Mouse (Mus musculus) lung, embryonic 16.5 days (tissue): ENCODE measurements around the gene St6gal1. TPM values are rescaled to one million over a fixed set of nuclear protein-coding genes. Genes with fewer than 3 reads are reported as not detected.
A peak's percentile ranks its signal among the peaks of the same experiment; 100 is the strongest.

Source experiments
- ATAC-seq: fragments of 200-750 bp; cut with Nextera tagmentation; 2 replicates; pipeline ENCODE4 v1.8.0; 2017; ENCODE audit warnings: low read depth, mild to moderate bottlenecking, moderate library complexity
- H3K27ac ChIP-seq: fragments of 300-500 bp; sonication (generic); 2 replicates; pipeline ENCODE4 v1.5.1; 2014; ENCODE audit warnings: mild to moderate bottlenecking, control low read depth, low read length
- H3K27me3 ChIP-seq: fragments of 300-500 bp; sonication (generic); 2 replicates; pipeline ENCODE4 v1.6.1; 2014; ENCODE audit warnings: low read depth, low read length, mixed read lengths; ENCODE audit not compliant: control insufficient read depth, insufficient read depth
- H3K36me3 ChIP-seq: fragments of 300-500 bp; sonication (generic); 2 replicates; pipeline ENCODE4 v1.6.1; 2014; ENCODE audit warnings: low read length; ENCODE audit not compliant: control insufficient read depth, insufficient read depth
- H3K4me1 ChIP-seq: fragments of 300-500 bp; sonication (generic); replicated peaks from 2 replicates; pipeline ENCODE4 v1.6.1; 2014; ENCODE audit warnings: low read length, mixed read lengths; ENCODE audit not compliant: control insufficient read depth, insufficient read depth
- H3K4me2 ChIP-seq: fragments of 300-500 bp; sonication (generic); 2 replicates; pipeline ENCODE4 v1.6.1; 2014; ENCODE audit warnings: low read depth, low read length, control low read depth
- H3K4me3 ChIP-seq: fragments of 300-500 bp; sonication (generic); 2 replicates; pipeline ENCODE4 v1.5.1; 2014; ENCODE audit warnings: mild to moderate bottlenecking, low read length, control low read depth
- H3K9ac ChIP-seq: fragments of 300-500 bp; sonication (generic); 2 replicates; pipeline ENCODE4 v1.6.1; 2014; ENCODE audit warnings: low read length, control low read depth
- H3K9me3 ChIP-seq: fragments of 300-500 bp; sonication (generic); 2 replicates; pipeline ENCODE4 v1.6.1; 2016; ENCODE audit warnings: low read length; ENCODE audit not compliant: control insufficient read depth
- WGBS: fragments of 180-500 bp; shearing (Covaris S2); extraction: QIAGEN DNeasy Blood & Tissue Kit; methylation state at CpG from one replicate; pipeline ENCODE4 v1.1.7; 2014; 5-methylcytosine and 5-hydroxymethylcytosine counted together
- polyA plus RNA-seq: library from polyadenylated mRNA; unstranded; fragments of >200 nt; fragmentation: Nextera tagmentation; extraction: Ambion mirVana; gene quantifications from 2 replicates; pipeline ENCODE4 v1.2.1, GENCODE M21; 2015

Gene St6gal1
- polyA plus RNA-seq, 1 experiment from 2014 or later: 56.2 TPM

DNA sequence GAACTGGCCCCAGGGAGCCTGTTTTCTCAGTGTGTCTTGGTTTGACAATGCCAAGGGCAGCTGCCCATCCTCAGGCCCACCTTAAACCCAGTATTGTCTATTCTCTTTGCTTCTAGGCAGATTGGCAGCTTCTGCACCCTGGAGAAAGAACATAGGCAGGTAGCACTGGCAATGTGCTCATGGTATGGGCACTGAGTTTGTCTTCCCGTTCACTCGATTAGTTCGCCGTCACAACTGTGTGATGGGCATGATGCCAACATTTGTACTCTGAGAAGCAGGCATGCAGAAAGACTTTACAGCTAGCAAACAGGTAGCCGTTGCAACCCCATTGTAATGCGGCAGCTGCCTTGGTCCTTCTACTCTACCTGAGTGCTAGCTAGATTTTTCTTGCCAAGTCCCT lies 40.9 kb downstream of the St6gal1 start:
- H3K4me2 ChIP-seq: no peak overlapping the region
- no peak for ATAC-seq
- H3K9me3 ChIP-seq: no peaks in the 10 kb centered on the region
- no peak overlapping the region for H3K4me3 ChIP-seq
- H3K9ac ChIP-seq: no peak overlapping the region
- H3K27me3 ChIP-seq: no peaks in the 10 kb centered on the region
- peaks cover 4% of the 10 kb centered on the region for H3K36me3 ChIP-seq
- 55% methylated on average over 6 of the region's 6 CpGs for WGBS
- H3K27ac ChIP-seq: peak overlapping the region; percentile 64
- peaks cover 37% of the 10 kb centered on the region for H3K4me1 ChIP-seq

DNA sequence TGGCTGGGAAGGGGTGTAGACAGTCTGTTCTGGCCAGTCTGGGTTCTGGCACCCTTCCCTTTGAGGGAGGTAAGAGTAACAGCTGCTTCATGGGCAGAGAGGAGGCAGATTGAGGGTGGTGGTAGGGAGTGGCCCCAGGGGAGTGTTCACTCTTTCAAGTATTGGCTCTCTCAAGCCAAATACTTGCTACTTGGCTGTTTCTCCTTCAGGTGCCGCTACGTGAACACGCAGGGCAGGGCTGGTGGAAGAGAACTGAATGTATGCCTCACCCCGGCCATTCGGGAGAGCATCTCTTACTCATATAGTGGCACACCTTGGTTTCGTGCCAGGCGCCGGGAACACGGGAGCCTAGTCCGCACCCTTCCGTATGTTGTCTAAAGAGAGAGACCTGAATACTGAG lies 41.8 kb downstream of the St6gal1 start:
- peaks cover 4% of the 10 kb centered on the region for H3K36me3 ChIP-seq

DNA sequence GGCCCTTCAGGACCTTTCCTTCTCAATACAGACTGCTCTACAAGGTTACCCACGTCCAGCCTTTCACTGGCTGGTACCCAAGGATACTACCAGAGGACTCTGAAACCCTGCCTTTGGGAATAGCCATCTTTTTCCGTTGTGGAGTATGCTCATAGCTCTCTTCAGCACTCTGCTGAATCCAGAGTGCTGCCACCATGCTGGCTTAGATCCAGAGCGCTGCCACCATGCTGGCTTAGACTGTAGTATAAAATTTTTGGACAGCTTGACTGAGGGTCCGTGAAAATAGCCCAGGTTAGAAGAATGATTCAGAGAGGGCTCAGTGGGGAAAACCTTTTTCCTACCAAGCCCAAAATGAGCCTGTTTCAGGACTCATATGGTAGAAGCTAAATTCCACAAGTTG lies 42.4 kb downstream of the St6gal1 start:
- Histone ChIP-seq H3K27ac (peak overlapping the region; percentile 44; the same call in 1 of the 2 replicates), H3K4me2 (no peak overlapping the region), H3K9ac (no peak overlapping the region), H3K9me3 (no peaks in the 10 kb centered on the region), H3K27me3 (no peaks in the 10 kb centered on the region), H3K4me1 (peaks cover 49% of the 10 kb centered on the region), H3K4me3 (no peak overlapping the region), H3K36me3 (peaks cover 4% of the 10 kb centered on the region)
- ATAC-seq: no peak
- WGBS: 70% methylated on average over 4 of the region's 4 CpGs

More for the DNA sequence above, 41.8 kb downstream of the St6gal1 start:
- Histone ChIP-seq H3K4me3 (no peak overlapping the region), H3K4me1 (peaks cover 45% of the 10 kb centered on the region), H3K9ac (no peak overlapping the region), H3K9me3 (no peaks in the 10 kb centered on the region), H3K27ac (peak overlapping the region; percentile 64), H3K4me2 (no peak overlapping the region), H3K27me3 (no peaks in the 10 kb centered on the region)
- ATAC-seq: peak; percentile 66
- 82% methylated on average over 11 of the region's 11 CpGs for WGBS

DNA sequence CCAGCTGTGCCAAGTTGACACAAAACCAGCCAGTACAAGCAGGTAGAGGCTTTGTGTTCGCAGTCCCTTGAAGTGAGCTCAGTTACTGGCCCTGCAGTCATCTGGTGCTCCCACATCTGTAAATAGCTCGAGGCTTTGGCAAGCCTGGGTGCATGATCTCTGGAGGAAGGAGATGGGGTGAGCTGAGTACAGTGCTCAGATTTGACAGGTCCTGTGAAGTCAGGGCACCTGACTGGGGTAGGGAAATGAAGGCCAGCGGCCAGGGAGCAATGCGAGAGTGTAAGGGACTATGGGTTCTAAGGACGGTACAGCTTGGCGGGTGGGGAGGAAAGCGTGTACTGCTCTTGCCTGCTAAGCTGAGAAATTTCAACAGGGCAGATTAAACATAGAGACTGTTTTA lies 43.7 kb downstream of the St6gal1 start:
- no peaks in the 10 kb centered on the region for H3K27me3 ChIP-seq
- no peak for ATAC-seq
- peaks cover 58% of the 10 kb centered on the region for H3K4me1 ChIP-seq
- no peak overlapping the region for H3K9ac ChIP-seq
- H3K9me3 ChIP-seq: no peaks in the 10 kb centered on the region
- H3K4me2 ChIP-seq: no peak overlapping the region
- H3K4me3 ChIP-seq: no peak overlapping the region
- H3K27ac ChIP-seq: peak overlapping the region; percentile 38
- peaks cover 4% of the 10 kb centered on the region for H3K36me3 ChIP-seq
- WGBS: 79% methylated on average over 7 of the region's 7 CpGs

DNA sequence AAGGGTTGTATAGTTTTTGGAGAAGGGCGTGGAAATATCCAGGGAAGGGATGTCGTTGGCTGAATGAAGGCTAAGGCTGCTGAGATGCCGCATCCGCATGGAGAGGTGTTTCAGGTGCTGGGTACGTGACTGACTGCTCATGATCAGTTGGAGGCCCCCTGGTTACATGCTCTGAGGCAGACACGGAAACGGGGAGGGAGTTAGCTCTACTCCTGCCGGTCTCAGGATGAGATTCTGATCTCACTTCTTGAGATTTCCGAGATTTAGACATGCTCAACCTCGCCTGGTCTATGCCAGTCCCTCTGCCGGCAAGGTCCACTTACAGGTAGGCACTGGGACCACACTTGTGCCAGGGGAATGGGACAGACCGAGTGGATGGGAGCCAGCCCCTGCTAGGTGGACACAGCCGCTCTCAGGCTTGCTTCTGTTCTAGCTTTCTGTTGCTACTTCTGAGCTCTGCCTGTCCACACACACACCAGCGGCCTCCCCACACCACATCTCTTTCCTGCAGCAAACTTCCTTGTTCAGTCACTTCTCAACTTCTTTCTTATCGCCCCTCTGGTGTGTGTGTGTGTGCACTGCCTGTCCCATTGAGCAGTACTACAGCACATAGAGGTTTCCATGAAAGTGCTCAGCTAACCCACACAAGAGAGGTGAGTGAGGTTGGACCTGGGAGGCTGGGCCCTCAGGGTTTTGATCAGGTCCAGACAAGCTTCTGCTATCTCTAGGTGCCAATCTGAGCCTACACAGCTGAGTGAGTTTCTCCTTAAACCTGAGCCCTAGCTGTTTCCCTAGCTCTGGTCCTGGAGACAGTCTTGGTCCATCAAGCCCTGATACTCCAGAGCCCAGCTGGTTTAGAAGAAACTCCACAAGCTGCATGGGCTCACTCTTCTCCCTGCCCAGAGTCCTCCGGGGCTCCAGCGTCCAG lies 44.8 kb downstream of the St6gal1 start:
- peak overlapping the region; percentile 53 for H3K9ac ChIP-seq
- peak overlapping the region; percentile 43 for H3K27ac ChIP-seq
- H3K27me3 ChIP-seq: no peaks in the 10 kb centered on the region
- H3K4me1 ChIP-seq: peaks cover 60% of the 10 kb centered on the region
- peak; percentile 19; the same call in 1 of the 2 replicates for ATAC-seq
- H3K4me2 ChIP-seq: no peak overlapping the region
- peaks cover under 1% of the 10 kb centered on the region for H3K36me3 ChIP-seq
- 62% methylated on average over 17 of the region's 17 CpGs for WGBS
- no peaks in the 10 kb centered on the region for H3K9me3 ChIP-seq
- H3K4me3 ChIP-seq: no peak overlapping the region

DNA sequence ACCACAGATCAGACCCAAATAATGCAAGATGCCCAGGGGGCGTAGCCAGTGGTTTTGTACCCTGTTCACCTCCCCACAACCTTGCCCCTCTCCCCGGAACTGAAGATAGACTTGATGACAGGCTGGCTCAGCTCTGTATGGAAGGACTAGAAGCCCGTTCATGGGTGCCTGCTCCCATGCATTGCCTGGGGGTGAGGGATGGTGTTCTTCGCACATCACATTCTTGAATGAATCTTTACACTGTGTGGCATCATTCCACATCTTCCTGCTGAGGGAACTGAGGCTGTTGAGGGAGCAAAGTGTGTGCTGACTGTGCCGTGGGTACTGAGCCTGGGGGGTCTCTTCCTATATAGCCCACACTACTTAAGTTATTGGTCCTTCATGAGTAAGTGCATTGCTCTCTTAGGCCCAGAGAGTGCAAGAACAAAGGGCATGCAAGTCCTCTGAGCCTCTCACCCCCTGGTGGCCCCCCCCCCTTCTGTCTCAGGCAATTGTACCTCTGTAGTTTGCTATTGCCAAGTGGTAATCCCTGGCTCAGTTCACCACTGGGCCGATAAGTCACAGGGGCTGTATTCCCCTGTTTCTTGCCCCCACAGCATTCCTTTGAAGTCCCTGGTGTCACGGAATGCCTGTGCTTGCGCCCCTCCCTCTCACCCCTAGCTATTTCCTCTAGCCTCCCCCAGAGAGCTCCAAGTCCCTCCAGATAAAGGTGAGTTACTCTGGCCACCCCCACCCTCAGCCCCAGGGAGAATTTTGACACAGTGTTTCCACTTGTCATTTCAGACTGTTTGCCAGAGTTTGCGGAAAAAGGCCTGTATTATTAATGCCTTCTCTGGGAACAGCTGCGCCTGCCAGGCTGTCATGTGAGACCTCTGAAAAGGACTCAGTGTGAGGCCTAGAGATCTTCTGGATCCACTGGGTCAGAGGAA lies 45.7 kb downstream of the St6gal1 start:
- H3K9me3 ChIP-seq: no peaks in the 10 kb centered on the region
- no peak overlapping the region for H3K4me3 ChIP-seq
- H3K9ac ChIP-seq: peak overlapping the region; percentile 3; the same call in 1 of the 2 replicates
- no peaks in the 10 kb centered on the region for H3K36me3 ChIP-seq
- peak; percentile 55 for ATAC-seq
- 28% methylated on average over 10 of the region's 10 CpGs for WGBS
- H3K4me1 ChIP-seq: peaks cover 59% of the 10 kb centered on the region
- H3K4me2 ChIP-seq: no peak overlapping the region
- H3K27ac ChIP-seq: peak overlapping the region; percentile 43
- H3K27me3 ChIP-seq: no peaks in the 10 kb centered on the region

DNA sequence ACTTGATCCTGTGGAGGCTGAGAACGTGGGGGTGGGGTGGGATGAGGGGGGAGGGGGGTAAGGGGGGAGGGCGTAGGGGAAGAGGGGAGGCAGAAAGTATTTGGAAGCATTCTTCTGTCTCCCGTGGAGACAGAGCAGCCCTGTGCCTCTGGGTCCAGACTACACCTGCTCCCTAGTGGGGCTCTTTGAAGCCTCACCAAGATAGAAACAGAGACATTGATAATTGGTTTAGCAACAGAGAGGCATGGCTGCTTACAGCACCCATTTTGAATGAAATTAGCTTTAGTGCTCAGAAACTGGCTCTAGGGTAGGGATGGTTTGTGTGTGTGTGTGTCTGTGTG lies 46.3 kb downstream of the St6gal1 start:
- no peaks in the 10 kb centered on the region for H3K36me3 ChIP-seq
- no peaks in the 10 kb centered on the region for H3K27me3 ChIP-seq
- no peak overlapping the region for H3K4me3 ChIP-seq
- peaks cover 54% of the 10 kb centered on the region for H3K4me1 ChIP-seq
- H3K4me2 ChIP-seq: no peak overlapping the region
- H3K27ac ChIP-seq: peak overlapping the region; percentile 43
- 0 out of 2 replicates have a peak, but pooled peaks have one; percentile 1 for ATAC-seq
- 15% methylated on average over 3 of the region's 3 CpGs for WGBS
- no peak overlapping the region for H3K9ac ChIP-seq
- no peaks in the 10 kb centered on the region for H3K9me3 ChIP-seq

DNA sequence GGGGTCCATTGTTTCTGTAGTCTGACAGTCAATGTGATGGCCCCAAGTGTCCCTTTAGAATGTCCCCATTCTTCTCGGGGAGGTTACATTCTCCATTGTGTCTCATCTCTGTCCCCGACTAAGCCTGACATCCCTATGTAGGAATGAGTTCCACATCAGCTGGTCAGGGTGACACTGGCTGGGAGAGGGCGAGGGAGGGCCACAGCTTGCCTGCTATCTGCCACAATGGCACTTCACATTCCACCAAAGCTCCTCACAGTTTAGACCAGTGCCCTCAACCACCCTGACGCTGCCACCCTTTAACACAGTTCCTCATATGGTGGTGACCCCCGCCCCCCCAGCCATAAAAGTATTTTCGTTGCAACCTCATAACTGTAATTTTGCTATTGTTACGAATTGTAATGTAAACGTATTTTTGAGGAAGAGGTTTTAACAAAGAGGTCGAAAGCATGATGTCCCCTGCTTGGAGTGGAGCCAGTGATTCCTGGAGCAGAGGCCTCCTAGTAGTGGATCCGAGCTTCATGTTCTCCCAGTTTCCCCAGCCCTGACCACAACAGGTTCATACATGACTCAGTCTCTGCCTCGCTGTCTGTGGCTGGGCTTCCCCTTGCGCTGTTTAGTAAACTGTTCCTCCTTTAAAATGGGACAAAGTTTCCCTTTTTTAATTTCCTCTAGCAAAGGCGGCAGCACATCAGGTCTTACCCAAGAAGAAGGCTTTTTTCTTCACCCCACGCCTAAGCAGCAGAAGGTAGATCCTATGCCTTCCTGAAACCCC lies 47.4 kb downstream of the St6gal1 start:
- Histone ChIP-seq H3K9ac (peak overlapping the region; percentile 10), H3K27ac (no peak overlapping the region), H3K4me2 (no peak overlapping the region), H3K4me1 (peaks cover 45% of the 10 kb centered on the region), H3K36me3 (no peaks in the 10 kb centered on the region), H3K27me3 (no peaks in the 10 kb centered on the region), H3K4me3 (no peak overlapping the region), H3K9me3 (no peaks in the 10 kb centered on the region)
- WGBS: 54% methylated on average over 14 of the region's 14 CpGs
- ATAC-seq: no peak
